Mouse (Mus musculus): Measurements from ENCODE around the gene Aoc1.

Aoc1 gene

GRCm38 (mm10) chr6:48905606-48906005 is 32.9 kb downstream of the Aoc1 start:
- no peak for DNase-seq (ENCODE audit: extremely low spot score, low read depth, low spot score)

- no peak for DNase-seq (ENCODE audit: extremely low spot score, low read depth, low spot score)
These were observed 33.7 kb downstream of the Aoc1 start for GRCm38 (mm10) chr6:48906371-48906770.

GRCm38 (mm10) chr6:48909229-48909628 is 36.5 kb downstream of the Aoc1 start:
- no peak for DNase-seq (ENCODE audit: extremely low spot score, low read depth, low spot score)

- peak; percentile 2 for DNase-seq (ENCODE audit: extremely low spot score, low read depth, low spot score)
These were observed 39.3 kb downstream of the Aoc1 start for GRCm38 (mm10) chr6:48912033-48912432.

- no peak for DNase-seq (ENCODE audit: extremely low spot score, low read depth, low spot score)
These were observed 40.9 kb downstream of the Aoc1 start for GRCm38 (mm10) chr6:48913587-48913986.

- DNase-seq (ENCODE audit: extremely low spot score, low read depth, low spot score), result no peak
These were observed 56.9 kb downstream of the Aoc1 start, which contains the start of gene 1600015I10Rik for GRCm38 (mm10) chr6:48929595-48929994. TSS of gene 1600015I10Rik (plus strand) at chr6:48929895.

GRCm38 (mm10) chr6:48949596-48949995 is 76.9 kb downstream of the Aoc1 start:
- DNase-seq (ENCODE audit: extremely low spot score, low read depth, low spot score), result no peak

- no peak for DNase-seq (ENCODE audit: extremely low spot score, low read depth, low spot score)
These were observed 78.0 kb downstream of the Aoc1 start for GRCm38 (mm10) chr6:48950676-48951075.

GRCm38 (mm10) chr6:48951630-48952029 is 78.9 kb downstream of the Aoc1 start:
- no peak for DNase-seq (ENCODE audit: extremely low spot score, low read depth, low spot score)

- no peak for DNase-seq (ENCODE audit: extremely low spot score, low read depth, low spot score)
These were observed 80.5 kb downstream of the Aoc1 start for GRCm38 (mm10) chr6:48953220-48953619.

- DNase-seq (ENCODE audit: extremely low spot score, low read depth, low spot score), result no peak
These were observed 81.5 kb downstream of the Aoc1 start for GRCm38 (mm10) chr6:48954211-48954610.

- no peak for DNase-seq (ENCODE audit: extremely low spot score, low read depth, low spot score)
These were observed 82.2 kb downstream of the Aoc1 start for GRCm38 (mm10) chr6:48954946-48955345.

- DNase-seq (ENCODE audit: extremely low spot score, low read depth, low spot score), result no peak
These were observed 84.1 kb downstream of the Aoc1 start for GRCm38 (mm10) chr6:48956785-48957184.

GRCm38 (mm10) chr6:48958053-48958452 is 85.4 kb downstream of the Aoc1 start:
- no peak for DNase-seq (ENCODE audit: extremely low spot score, low read depth, low spot score)

Measured in hindlimb bud, embryonic 11.5 days (tissue).